Mouse (Mus musculus) lung, adult 2 months (tissue): ENCODE measurements around the gene Nudt8.

Experiments
- CTCF ChIP-seq: fragments of 200-500 bp; IDR thresholded peaks from 2 replicates; pipeline ENCODE4 v1.5.1; 2011; ENCODE audit warnings: mild to moderate bottlenecking, low read length, control low read depth; ENCODE audit not compliant: insufficient read depth
- POLR2A ChIP-seq: fragments of 200-500 bp; IDR thresholded peaks from 2 replicates; pipeline ENCODE4 v1.6.1; 2011; ENCODE audit warnings: low read depth, mild to moderate bottlenecking, control low read depth, low read length, borderline replicate concordance; ENCODE audit errors: extremely low read depth

- no peak for TF ChIP-seq CTCF
- no peak for TF ChIP-seq POLR2A
Observed at GRCm38 (mm10) chr19:3991562-3991961, 8.8 kb upstream of the Nudt8 start.
